24 mouse cellular contexts compared by ENCODE assay signal in the genomic region with DNA sequence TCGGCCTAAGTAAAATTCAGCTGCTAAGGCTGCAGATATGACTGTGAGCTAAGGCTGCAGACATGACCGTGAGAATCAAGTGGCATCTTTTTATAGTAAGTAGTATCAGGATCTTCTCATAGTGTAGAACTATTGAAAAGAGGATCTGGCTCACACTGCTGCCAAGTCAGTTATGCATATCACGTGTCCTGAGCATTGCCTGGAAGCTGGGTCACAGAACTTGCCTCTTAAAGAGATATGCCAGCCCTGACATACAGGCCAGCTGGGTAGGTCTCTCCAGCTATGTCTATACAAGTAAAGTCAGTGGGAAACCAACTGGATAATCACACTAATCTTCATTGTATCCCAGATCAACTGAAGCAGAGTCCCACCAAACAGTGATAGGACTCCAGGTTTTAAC.
DNase-seq lines count a peak whose midpoint lies in the region; ATAC-seq lines count a peak whose summit lies in the region.
"Had no signal": no experiment of that assay in that cellular context is flagged by ENCODE, and none has a peak within 500 bp of the region (broad histone marks: within the 10 kb centered on the region; RNA-seq: fewer than 3 reads in every experiment).

No protein-coding gene starts in this region.

- no peaks in the 10 kb centered on the region for H3K27me3 ChIP-seq in heart, embryonic 12.5 days (replicated peaks)
- H3K27me3 ChIP-seq in heart, embryonic 14.5 days (ENCODE audit: control insufficient read depth, insufficient read depth, low read length): no peaks in the 10 kb centered on the region
- no peaks in the 10 kb centered on the region for H3K27me3 ChIP-seq in kidney, embryonic 14.5 days (ENCODE audit: control insufficient read depth, insufficient read depth, low read length)
- H3K27me3 ChIP-seq: kidney, embryonic 15.5 days; limb, embryonic 12.5 days; lung, embryonic 15.5 days; neural tube, embryonic 12.5 days; stomach, embryonic 15.5 days had no signal

- no peak overlapping the region for H3K4me2 ChIP-seq in heart, embryonic 12.5 days
- no peak overlapping the region for H3K4me2 ChIP-seq in heart, embryonic 14.5 days (ENCODE audit: low read length)
- no peak overlapping the region for H3K4me2 ChIP-seq in kidney, embryonic 14.5 days (replicated peaks; ENCODE audit: low read depth, low read length)
- H3K4me2 ChIP-seq: kidney, embryonic 15.5 days; limb, embryonic 12.5 days; lung, embryonic 15.5 days; neural tube, embryonic 12.5 days; stomach, embryonic 15.5 days had no signal

- intact Hi-C loops in heart, postnatal 36 days (cut with DNase I): no loop called here

- H3K9ac ChIP-seq in heart, embryonic 12.5 days: no peak overlapping the region
- H3K9ac ChIP-seq in heart, embryonic 14.5 days (ENCODE audit: low read length): no peak overlapping the region
- no peak overlapping the region for H3K9ac ChIP-seq in kidney, embryonic 14.5 days (ENCODE audit: low read depth, low read length)
- H3K9ac ChIP-seq: forebrain, postnatal 0 days; kidney, embryonic 15.5 days; limb, embryonic 12.5 days; liver, embryonic 14.5 days; lung, embryonic 15.5 days; neural tube, embryonic 12.5 days; stomach, embryonic 15.5 days had no signal

- no peaks in the 10 kb centered on the region for H3K9me3 ChIP-seq in heart, embryonic 12.5 days (replicated peaks)
- H3K9me3 ChIP-seq in heart, embryonic 14.5 days (ENCODE audit: control insufficient read depth, low read length): no peaks in the 10 kb centered on the region
- no peaks in the 10 kb centered on the region for H3K9me3 ChIP-seq in kidney, embryonic 14.5 days (ENCODE audit: control insufficient read depth, low read length)
- H3K9me3 ChIP-seq: kidney, embryonic 15.5 days; limb, embryonic 12.5 days; lung, embryonic 15.5 days; neural tube, embryonic 12.5 days; stomach, embryonic 15.5 days had no signal

- ATAC-seq in heart, embryonic 12.5 days (ENCODE audit: insufficient number of reproducible peaks, low FRiP score): no peak
- ATAC-seq in heart, embryonic 14.5 days (ENCODE audit: insufficient number of reproducible peaks, insufficient read depth, low FRiP score, low read depth): peak; percentile 75; the same call in 1 of the 2 replicates
- no peak for ATAC-seq in kidney, embryonic 14.5 days (ENCODE audit: low FRiP score, low TSS enrichment)
- ATAC-seq: forebrain, postnatal 0 days; hindbrain, postnatal 0 days; intestine, postnatal 0 days had no signal

- 46% methylated on average over 3 of the region's 3 CpGs for WGBS in heart, embryonic 12.5 days
- 22% methylated on average over 3 of the region's 3 CpGs for WGBS in heart, embryonic 14.5 days
- 74% methylated on average over 3 of the region's 3 CpGs for WGBS in kidney, embryonic 14.5 days

- no peak overlapping the region for H3K4me3 ChIP-seq in heart, embryonic 12.5 days
- H3K4me3 ChIP-seq in heart, embryonic 14.5 days (ENCODE audit: control insufficient read depth in 1 of 2, insufficient read depth in 1 of 2, low read depth in 1 of 2, low read length in 2 of 2): no peak overlapping the region
- H3K4me3 ChIP-seq in kidney, embryonic 14.5 days (ENCODE audit: low read length): no peak overlapping the region
- H3K4me3 ChIP-seq: kidney, embryonic 15.5 days; limb, embryonic 12.5 days; lung, embryonic 15.5 days; neural tube, embryonic 12.5 days; stomach, embryonic 15.5 days had no signal

- H3K27ac ChIP-seq in heart, embryonic 12.5 days (ENCODE audit: poor library complexity, severe bottlenecking): no peak overlapping the region
- no peak overlapping the region for H3K27ac ChIP-seq in heart, embryonic 14.5 days (replicated peaks in 1 of 2; ENCODE audit: control insufficient read depth in 1 of 2, insufficient read depth in 1 of 2, low read depth in 2 of 2, low read length in 2 of 2)
- H3K27ac ChIP-seq in kidney, embryonic 14.5 days (ENCODE audit: low read depth, low read length): no peak overlapping the region
- H3K27ac ChIP-seq: hindbrain, postnatal 0 days; kidney, embryonic 15.5 days; limb, embryonic 12.5 days; liver, embryonic 14.5 days; lung, embryonic 15.5 days; neural tube, embryonic 12.5 days; stomach, embryonic 15.5 days had no signal

- no peaks in the 10 kb centered on the region for H3K36me3 ChIP-seq in heart, embryonic 12.5 days
- no peaks in the 10 kb centered on the region for H3K36me3 ChIP-seq in heart, embryonic 14.5 days (ENCODE audit: control insufficient read depth, insufficient read depth, low read length)
- no peaks in the 10 kb centered on the region for H3K36me3 ChIP-seq in kidney, embryonic 14.5 days (ENCODE audit: control insufficient read depth, insufficient read depth, low read length)
- H3K36me3 ChIP-seq: kidney, embryonic 15.5 days; limb, embryonic 12.5 days; lung, embryonic 15.5 days; neural tube, embryonic 12.5 days; stomach, embryonic 15.5 days had no signal

- no peaks in the 10 kb centered on the region for H3K4me1 ChIP-seq in heart, embryonic 12.5 days (replicated peaks)
- H3K4me1 ChIP-seq in heart, embryonic 14.5 days (ENCODE audit: control insufficient read depth in 2 of 2, insufficient read depth in 2 of 2, low read length in 2 of 2): no peaks in the 10 kb centered on the region
- H3K4me1 ChIP-seq in kidney, embryonic 14.5 days (ENCODE audit: control insufficient read depth, insufficient read depth, low read length): no peaks in the 10 kb centered on the region
- H3K4me1 ChIP-seq: kidney, embryonic 15.5 days; limb, embryonic 12.5 days; lung, embryonic 15.5 days; neural tube, embryonic 12.5 days; stomach, embryonic 15.5 days had no signal

- DNase-seq in adrenal gland, postnatal 14 days: peak; percentile 7
- no peak for DNase-seq in adrenal gland, postnatal 4 days (ENCODE audit: low spot score in 2 of 2)
- DNase-seq in heart, adult 8-10 months (ENCODE audit: low spot score): peak; percentile 51
- DNase-seq in heart, postnatal 36 days: peak; percentile 16 to 17
- no peak for DNase-seq in right cerebral cortex, adult 2 months (ENCODE audit: low spot score in 2 of 2)
- DNase-seq: adrenal gland, postnatal 10 days; cerebellum, adult 9-10 months; forebrain, postnatal 0 days; kidney, postnatal 36 days; lung, postnatal 36 days; midbrain, embryonic 14.5 days; right cerebral cortex, postnatal 4 days; thymus, postnatal 25 days had no signal

Comparison
In these comparisons a context has a peak if more than half of its experiments do, and no peak if none do; other contexts are left out.
1. DNase-seq: peak in adrenal gland, postnatal 14 days (single experiment), heart, adult 8-10 months (single experiment) and heart, postnatal 36 days (2 of 2); none in adrenal gland, postnatal 4 days (0 of 2) and right cerebral cortex, adult 2 months (0 of 2).